Mouse (Mus musculus) bone marrow, adult 2 months (tissue): ENCODE results near the gene Adam30.

ENCODE experiments used
- CTCF ChIP-seq: fragments of 200-500 bp; IDR thresholded peaks from 2 replicates; pipeline ENCODE4 v1.5.1; 2011; ENCODE audit warnings: low read length, control low read depth; ENCODE audit not compliant: control insufficient read depth, insufficient read depth
- POLR2A ChIP-seq: fragments of 200-500 bp; IDR thresholded peaks from 2 replicates; pipeline ENCODE4 v1.6.1; 2011; ENCODE audit warnings: low read depth, mild to moderate bottlenecking, control low read depth, low read length, borderline replicate concordance; ENCODE audit not compliant: control insufficient read depth

- TF ChIP-seq CTCF, result no peak
- TF ChIP-seq POLR2A, result no peak
Observed at GRCm38 (mm10) chr3:98153460-98153859, 7.0 kb upstream of the Adam30 start.
